Mouse (Mus musculus) v-Abl transformed pro-B cells (cell line): Measurements from ENCODE around the gene Olfr818.
"Not testable (repeated sequence)": the region's sequence is repeated elsewhere in the genome, so short reads cannot be mapped to it uniquely, and the experiment has no call there.

Experiments
- in situ Hi-C, 2 experiments: fragments of 400-800 bp; cut with MboI; formaldehyde crosslinking; loops; one replicate each; pipeline ENCODE4 v1.15.1; 2025; ENCODE audit not compliant: unreplicated experiment in 2 of 2

The Olfr818 gene

GRCm38 (mm10) chr10:129949000-129949399, at the start of gene Olfr818:
Gene Olfr818 (minus strand): TSS chr10:129949100.
- in situ Hi-C loops, result no loop called here

- in situ Hi-C loops, result not testable (repeated sequence)
These were observed 36.1 kb upstream of the Olfr818 start, which contains the start of gene Gm10310 for GRCm38 (mm10) chr10:129984962-129985361. Gene Gm10310 (minus strand): TSS chr10:129985062.

GRCm38 (mm10) chr10:129981867-129982266, 33.0 kb upstream of the Olfr818 start:
- in situ Hi-C loops, result not testable (repeated sequence)

DNA sequence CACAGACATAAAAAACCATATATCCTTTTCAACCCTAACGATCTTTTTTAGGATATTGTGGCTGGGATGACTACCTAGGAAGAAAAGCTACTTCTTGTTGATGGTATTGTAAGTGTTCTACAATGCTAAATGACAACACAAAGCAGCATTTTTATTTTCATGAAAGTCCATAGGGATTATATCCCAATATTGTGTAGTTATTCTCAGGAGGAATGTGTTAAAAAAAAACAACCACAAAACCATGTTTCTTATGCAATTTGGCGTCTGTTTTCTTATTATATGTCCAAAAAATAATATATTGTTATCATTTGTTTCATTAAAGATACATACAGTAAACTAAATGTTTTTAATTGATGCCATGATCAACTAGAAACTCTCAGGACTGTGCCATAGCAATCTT, 27.1 kb upstream of the Olfr818 start, which contains the start of gene Olfr247:
TSS of gene Olfr247 (minus strand) at position 101 of the 400 bp plus-strand sequence.
- in situ Hi-C loops, result not testable (repeated sequence)

DNA sequence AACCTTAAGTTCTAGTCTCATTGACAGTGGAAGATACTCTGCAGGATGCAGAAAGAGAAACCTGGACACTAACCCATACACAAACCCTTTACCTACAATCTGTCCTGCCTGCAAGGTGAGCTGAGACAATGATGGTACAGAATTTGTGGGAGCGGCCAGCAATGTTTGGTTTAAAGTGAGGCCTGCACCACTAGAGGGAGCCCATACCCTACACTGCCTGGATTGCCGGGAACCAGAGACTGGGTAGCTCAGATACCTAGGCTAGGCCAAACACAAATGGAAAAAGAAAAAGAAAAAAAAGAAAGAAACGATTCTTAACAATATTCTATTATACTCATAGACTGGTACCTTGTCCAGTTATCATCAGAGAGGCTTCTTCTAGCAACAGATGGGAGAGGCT, 24.1 kb upstream of the Olfr818 start:
- in situ Hi-C loops, result not testable (repeated sequence)

GRCm38 (mm10) chr10:129967166-129967565, 18.3 kb upstream of the Olfr818 start, which contains the start of gene Olfr819:
Gene Olfr819 (minus strand): TSS chr10:129967266.
- in situ Hi-C loops, result not testable (repeated sequence)

DNA sequence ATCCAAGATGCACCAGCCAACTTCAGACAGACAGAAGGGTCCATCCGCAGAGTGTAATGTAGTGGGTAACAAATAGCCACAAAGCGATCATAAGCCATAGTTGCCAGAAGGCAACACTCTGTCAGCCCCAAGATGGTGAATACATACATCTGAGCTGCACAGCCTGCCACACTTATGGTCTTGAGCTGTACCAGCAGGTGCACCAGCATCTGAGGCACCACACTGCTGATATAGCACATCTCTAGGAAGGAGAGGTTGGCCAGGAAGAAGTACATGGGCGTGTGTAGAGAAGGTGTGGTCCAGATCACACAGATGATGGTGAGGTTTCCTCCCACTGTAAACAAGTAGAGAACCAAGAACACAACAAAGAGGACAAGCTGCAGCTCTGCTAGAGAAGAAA, 17.3 kb upstream of the Olfr818 start:
- in situ Hi-C loops, result not testable (repeated sequence)

GRCm38 (mm10) chr10:129915497-129915896, 33.4 kb downstream of the Olfr818 start, which contains the start of gene Olfr816:
Gene Olfr816 (minus strand): TSS chr10:129915597.
- in situ Hi-C loops, result no loop called here

GRCm38 (mm10) chr10:129905767-129906166, 43.1 kb downstream of the Olfr818 start, which contains the start of gene Olfr815:
Gene Olfr815 (minus strand): TSS chr10:129905867.
- in situ Hi-C loops, result not testable (repeated sequence)
